Mouse (Mus musculus): Measurements from ENCODE around the gene Apopt1.

GRCm38 (mm10) chr12:111743981-111744423 is 30.9 kb downstream of the Apopt1 start:
- TF ChIP-seq CTCF (IDR thresholded peaks at IDR 0.05; ENCODE audit: borderline replicate concordance, insufficient read depth, low read length) (no peak), POLR2A (IDR thresholded peaks at IDR 0.05; ENCODE audit: low read depth, low read length) (no peak)
